Mouse (Mus musculus): ENCODE data around the gene Rhof. TPM values are rescaled to one million over a fixed set of nuclear protein-coding genes. Genes with fewer than 3 reads are reported as not detected.
A peak's percentile ranks its signal among the peaks of the same experiment; 100 is the strongest.
"Not testable (repeated sequence)": the region's sequence is repeated elsewhere in the genome, so short reads cannot be mapped to it uniquely, and the experiment has no call there.

Rhof gene
- polyA plus RNA-seq, 1 experiment from 2014 or later, result 4.2 TPM

DNA sequence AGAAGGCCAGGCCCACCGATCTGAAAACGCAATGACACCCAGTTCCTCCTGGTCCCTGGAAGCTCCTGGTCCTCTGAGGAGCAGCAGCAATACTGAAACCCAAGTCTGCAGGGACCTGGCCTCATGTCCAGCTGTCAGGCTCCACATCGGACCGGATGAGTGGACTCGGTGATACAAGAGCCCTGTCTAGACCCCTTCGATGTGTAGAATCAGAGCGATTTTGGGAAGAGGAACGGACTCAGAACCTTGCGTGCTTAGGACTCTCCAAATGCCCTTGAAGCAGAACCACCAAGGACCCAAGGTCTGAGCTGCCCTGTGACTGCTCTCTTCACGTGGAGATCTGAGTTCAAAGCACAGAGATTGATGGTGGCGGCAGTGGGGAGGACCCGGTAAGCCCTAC lies 64.4 kb downstream of the Rhof start, which contains the start of gene Tmem120b:
Gene Tmem120b (plus strand): TSS at position 301 of the 400 bp plus-strand sequence.
- no peaks in the 10 kb centered on the region for H3K27me3 ChIP-seq
- no peak for ATAC-seq (ENCODE audit: low read depth)
- no peaks in the 10 kb centered on the region for H3K36me3 ChIP-seq
- H3K4me2 ChIP-seq, result no peak within 1 kb of the TSS
- H3K4me1 ChIP-seq (replicated peaks), result no peaks in the 10 kb centered on the region
- H3K9me3 ChIP-seq, result no peaks in the 10 kb centered on the region
- H3K9ac ChIP-seq, result no peak within 1 kb of the TSS
- H3K27ac ChIP-seq (replicated peaks), result no peak within 1 kb of the TSS
- H3K4me3 ChIP-seq, result no peak within 1 kb of the TSS
- 87% methylated on average over 12 of the region's 12 CpGs for WGBS

DNA sequence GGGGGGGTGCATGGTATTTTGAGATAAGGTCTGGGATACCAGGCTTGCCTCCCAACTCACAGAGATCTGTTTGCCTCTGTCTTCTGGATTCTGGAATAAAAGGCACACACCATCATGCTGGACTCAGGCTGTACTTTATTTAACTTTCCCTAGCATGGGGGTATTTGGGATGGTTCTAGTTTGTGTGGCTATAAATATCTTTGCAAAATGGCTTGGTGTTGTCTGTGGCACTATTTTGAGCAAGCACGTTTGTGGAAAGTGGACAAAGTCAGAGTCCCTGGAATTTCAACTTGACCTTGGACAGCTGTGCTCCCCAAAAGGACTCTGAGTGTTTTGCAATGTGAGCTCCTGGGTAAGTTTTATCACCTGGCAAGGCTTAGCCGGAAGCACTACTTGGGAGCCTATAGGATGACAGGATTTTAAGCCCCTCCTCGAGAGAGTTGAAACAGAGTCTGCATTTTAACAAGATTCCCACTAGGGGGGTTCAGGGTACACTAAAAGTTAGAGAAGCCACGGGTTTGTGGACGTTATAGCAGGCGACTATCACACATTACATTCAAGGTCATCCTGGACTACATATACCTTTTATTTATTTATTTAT lies 65.0 kb downstream of the Rhof start:
- 0 out of 2 replicates have a peak, but pooled peaks have one; percentile 15 for ATAC-seq (ENCODE audit: low read depth)
- H3K36me3 ChIP-seq, result no peaks in the 10 kb centered on the region
- no peak overlapping the region for H3K9ac ChIP-seq
- H3K4me3 ChIP-seq, result no peak overlapping the region
- no peaks in the 10 kb centered on the region for H3K9me3 ChIP-seq
- no peaks in the 10 kb centered on the region for H3K4me1 ChIP-seq (replicated peaks)
- H3K27ac ChIP-seq (replicated peaks), result no peak overlapping the region
- no peak overlapping the region for H3K4me2 ChIP-seq
- H3K27me3 ChIP-seq, result no peaks in the 10 kb centered on the region
- 25% methylated on average over 6 of the region's 6 CpGs for WGBS

DNA sequence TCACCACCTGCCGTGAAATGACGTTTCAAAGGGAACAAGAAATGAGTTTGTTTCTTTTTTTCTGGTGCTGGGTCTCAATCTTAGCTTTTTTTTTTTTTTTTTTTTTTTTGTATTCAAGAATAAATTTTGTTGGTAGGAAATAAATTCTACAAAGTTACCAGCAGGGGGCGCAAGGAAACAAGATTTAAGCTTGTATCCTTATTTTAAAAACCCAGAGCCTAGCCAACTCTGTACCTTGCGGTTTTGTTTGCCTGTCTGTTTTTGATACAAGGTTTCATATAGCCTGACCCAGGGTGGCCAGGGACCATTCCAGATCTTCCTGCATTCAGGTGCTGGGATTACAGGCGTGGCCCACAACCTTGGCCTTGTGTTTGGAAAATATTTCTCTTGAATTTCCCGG lies 68.3 kb downstream of the Rhof start:
- Histone ChIP-seq H3K4me1 (replicated peaks) (no peaks in the 10 kb centered on the region), H3K36me3 (no peaks in the 10 kb centered on the region), H3K4me3 (no peak overlapping the region), H3K27me3 (no peaks in the 10 kb centered on the region), H3K27ac (replicated peaks) (no peak overlapping the region), H3K4me2 (no peak overlapping the region), H3K9me3 (no peaks in the 10 kb centered on the region), H3K9ac (no peak overlapping the region)
- WGBS, result 30% methylated on average over 6 of the region's 6 CpGs
- no peak; the same call in 1 of the 2 replicates for ATAC-seq (ENCODE audit: low read depth)

DNA sequence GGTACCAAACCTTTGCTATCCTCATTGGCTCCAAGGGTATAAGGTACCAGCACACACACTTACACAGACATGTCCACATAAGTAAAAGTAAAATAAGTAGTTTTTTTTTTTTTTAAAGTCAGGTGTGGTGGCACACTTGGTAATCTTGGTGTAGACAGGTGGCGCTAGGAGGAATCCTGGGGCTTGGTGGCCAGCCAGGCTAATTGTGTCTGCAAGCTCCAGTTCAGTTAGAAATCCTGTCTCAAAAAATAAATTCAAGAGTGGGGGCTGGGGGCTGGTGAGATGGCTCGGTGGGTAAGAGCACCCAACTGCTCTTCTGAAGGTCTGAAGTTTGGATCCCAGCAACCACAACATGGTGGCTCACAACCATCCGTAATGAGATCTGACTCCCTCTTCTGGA lies 69.4 kb downstream of the Rhof start:
- no peak for ATAC-seq (ENCODE audit: low read depth)
- no peak overlapping the region for H3K4me3 ChIP-seq
- H3K27me3 ChIP-seq, result no peaks in the 10 kb centered on the region
- H3K4me2 ChIP-seq, result no peak overlapping the region
- no peaks in the 10 kb centered on the region for H3K9me3 ChIP-seq
- H3K27ac ChIP-seq (replicated peaks), result no peak overlapping the region
- no peaks in the 10 kb centered on the region for H3K36me3 ChIP-seq
- no peak overlapping the region for H3K9ac ChIP-seq
- H3K4me1 ChIP-seq (replicated peaks), result peaks cover 7% of the 10 kb centered on the region; the same call in 1 of the 2 replicates
- 93% methylated on average over 3 of the region's 3 CpGs for WGBS

DNA sequence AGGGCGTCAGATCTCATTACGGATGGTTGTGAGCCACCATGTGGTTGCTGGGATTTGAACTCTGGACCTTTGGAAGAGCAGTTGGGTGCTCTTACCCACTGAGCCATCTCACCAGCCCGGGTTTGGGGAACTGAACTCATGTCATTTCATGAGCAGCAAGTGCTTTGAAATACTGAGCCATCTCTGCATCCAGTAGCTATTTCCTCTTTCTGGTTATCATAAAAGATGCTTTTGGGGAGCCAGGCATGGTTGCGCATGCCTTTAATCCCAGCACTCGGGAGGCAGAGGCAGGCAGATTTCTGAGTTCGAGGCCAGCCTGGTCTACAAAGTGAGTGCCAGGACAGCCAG lies 71.1 kb downstream of the Rhof start:
- H3K9me3 ChIP-seq; H3K27ac ChIP-seq (replicated peaks); H3K27me3 ChIP-seq; H3K9ac ChIP-seq; H3K36me3 ChIP-seq; ATAC-seq (ENCODE audit: low read depth); H3K4me3 ChIP-seq; H3K4me2 ChIP-seq; H3K4me1 ChIP-seq (replicated peaks): not testable (repeated sequence)
- 84% methylated on average over 6 of the region's 6 CpGs for WGBS

DNA sequence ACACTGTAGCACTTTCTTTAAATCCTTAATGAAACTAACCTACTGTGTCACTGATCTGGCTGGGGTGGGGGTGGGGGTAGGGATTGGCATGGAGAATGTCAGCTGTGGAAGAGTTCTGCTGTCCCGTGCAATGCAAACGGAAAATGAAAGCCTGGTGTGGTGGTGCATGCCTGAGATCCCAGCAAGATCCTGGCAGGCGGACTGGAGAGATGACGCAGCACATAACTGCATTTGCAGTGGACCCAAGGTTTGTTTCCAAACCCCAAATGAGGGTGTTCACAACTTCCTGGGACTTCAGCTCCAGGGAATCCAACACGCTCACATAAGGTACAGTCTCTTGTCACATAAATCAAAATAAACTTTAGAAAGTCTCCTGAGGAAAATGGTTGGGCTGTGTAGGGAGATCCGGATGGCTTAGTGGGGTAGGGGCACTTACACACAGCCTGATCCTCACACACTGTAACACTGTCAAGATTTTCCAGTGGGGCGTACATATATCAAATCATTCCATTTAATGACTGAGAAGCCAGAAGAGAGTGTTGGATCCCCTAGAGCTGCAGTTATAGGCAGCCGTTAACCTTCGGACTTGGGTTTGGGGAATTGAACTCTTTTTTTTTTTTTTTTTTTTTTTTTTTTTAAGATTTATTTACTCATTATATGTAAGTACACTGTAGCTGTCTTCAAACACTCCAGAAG lies 71.6 kb downstream of the Rhof start:
- Histone ChIP-seq H3K27ac (replicated peaks) (no peak overlapping the region), H3K4me3 (no peak overlapping the region), H3K27me3 (no peaks in the 10 kb centered on the region), H3K4me1 (replicated peaks) (peaks cover 7% of the 10 kb centered on the region; the same call in 1 of the 2 replicates), H3K36me3 (no peaks in the 10 kb centered on the region), H3K9ac (no peak overlapping the region), H3K4me2 (no peak overlapping the region), H3K9me3 (no peaks in the 10 kb centered on the region)
- no peak for ATAC-seq (ENCODE audit: low read depth)
- 86% methylated on average over 9 of the region's 9 CpGs for WGBS

DNA sequence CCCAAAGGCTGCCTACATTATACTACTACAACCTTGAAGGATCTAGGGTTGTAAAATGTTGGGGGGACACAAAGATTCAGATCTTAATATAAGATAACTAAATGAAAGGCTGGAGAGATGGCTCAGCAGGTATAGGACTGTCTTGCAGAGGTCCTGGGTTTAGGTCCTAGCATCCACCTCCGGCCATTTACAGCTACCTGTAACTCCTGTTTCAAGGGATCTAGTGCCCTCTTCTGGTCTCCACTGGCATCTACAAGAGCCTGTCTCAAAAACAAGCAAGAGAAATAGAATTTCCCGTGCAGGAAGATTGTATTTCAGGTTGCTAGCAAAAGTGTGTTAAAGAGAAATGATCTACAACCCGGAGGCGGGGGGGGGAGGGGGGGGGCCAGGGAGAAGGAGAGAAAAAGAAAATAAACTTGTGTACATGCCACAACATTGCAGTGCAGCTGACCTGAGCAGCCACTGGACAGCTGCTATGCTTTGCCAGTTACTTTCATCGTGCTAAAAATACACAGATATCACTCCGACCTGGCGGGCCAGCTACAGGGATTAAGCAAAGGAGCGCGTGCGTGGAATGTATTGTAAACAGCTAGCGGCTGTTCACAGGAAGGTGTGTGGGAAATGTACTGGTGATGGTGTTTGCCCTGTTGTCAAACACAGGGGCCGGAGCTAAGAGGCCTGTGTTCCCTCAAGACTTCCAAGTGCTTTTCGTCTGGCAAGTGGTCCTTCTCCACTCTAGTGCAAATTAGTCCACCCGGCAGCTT lies 72.6 kb downstream of the Rhof start:
- ATAC-seq (ENCODE audit: low read depth), result no peak
- 51% methylated on average over 14 of the region's 14 CpGs for WGBS

DNA sequence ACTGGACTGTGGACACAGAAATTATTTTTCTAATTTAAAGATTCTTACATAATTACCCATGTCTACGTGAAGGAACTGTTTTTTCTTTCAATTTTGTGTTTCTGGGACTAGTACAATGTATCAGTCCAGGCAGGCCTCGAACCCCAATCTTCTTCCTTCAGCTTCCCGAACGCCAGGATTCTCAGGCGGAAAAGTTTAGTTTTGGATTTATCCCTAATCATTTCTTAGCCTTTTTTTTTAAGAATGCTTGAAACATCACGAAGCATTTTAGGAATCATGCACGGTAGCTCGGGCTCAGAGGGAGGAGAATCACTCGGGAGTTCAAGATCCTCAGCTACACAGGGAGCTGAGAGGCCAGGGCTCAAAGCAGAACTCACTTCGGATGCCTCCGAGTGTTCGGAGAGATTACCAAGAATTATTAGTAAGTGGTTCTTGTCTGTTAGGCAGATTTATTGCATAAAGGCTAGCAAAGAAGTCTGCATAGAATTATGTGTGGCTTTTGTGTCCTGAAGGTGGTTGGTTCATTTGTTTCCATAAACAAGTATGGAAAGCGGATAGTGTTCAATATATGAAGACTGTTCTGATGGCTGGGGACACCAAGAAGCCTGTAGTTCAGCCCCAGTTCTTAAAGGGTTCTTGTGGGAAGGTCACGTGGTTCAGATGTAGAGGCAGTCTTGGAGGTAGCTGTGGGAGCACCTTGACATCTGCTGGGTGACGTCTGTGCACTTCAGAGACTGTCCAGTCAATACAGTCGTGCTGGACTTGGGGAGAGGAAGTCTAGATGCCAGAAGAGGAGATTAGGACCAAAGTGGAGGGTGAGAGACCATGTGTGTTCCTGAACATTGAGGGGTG lies 74.0 kb downstream of the Rhof start:
- Histone ChIP-seq H3K9me3 (no peaks in the 10 kb centered on the region), H3K9ac (peak overlapping the region; percentile 62), H3K27me3 (no peaks in the 10 kb centered on the region), H3K27ac (replicated peaks) (peak overlapping the region; percentile 62), H3K4me1 (replicated peaks) (peaks cover 7% of the 10 kb centered on the region; the same call in 1 of the 2 replicates), H3K36me3 (no peaks in the 10 kb centered on the region), H3K4me3 (peak overlapping the region; percentile 38), H3K4me2 (peak overlapping the region; percentile 52)
- 46% methylated on average over 16 of the region's 16 CpGs for WGBS
- no peak for ATAC-seq (ENCODE audit: low read depth)

More for the DNA sequence above, 72.6 kb downstream of the Rhof start:
- H3K4me3 ChIP-seq, result no peak overlapping the region
- peaks cover 7% of the 10 kb centered on the region; the same call in 1 of the 2 replicates for H3K4me1 ChIP-seq (replicated peaks)
- H3K27ac ChIP-seq (replicated peaks), result no peak overlapping the region
- H3K27me3 ChIP-seq, result no peaks in the 10 kb centered on the region
- H3K9ac ChIP-seq, result no peak overlapping the region
- H3K36me3 ChIP-seq, result no peaks in the 10 kb centered on the region
- H3K4me2 ChIP-seq, result no peak overlapping the region
- no peaks in the 10 kb centered on the region for H3K9me3 ChIP-seq

DNA sequence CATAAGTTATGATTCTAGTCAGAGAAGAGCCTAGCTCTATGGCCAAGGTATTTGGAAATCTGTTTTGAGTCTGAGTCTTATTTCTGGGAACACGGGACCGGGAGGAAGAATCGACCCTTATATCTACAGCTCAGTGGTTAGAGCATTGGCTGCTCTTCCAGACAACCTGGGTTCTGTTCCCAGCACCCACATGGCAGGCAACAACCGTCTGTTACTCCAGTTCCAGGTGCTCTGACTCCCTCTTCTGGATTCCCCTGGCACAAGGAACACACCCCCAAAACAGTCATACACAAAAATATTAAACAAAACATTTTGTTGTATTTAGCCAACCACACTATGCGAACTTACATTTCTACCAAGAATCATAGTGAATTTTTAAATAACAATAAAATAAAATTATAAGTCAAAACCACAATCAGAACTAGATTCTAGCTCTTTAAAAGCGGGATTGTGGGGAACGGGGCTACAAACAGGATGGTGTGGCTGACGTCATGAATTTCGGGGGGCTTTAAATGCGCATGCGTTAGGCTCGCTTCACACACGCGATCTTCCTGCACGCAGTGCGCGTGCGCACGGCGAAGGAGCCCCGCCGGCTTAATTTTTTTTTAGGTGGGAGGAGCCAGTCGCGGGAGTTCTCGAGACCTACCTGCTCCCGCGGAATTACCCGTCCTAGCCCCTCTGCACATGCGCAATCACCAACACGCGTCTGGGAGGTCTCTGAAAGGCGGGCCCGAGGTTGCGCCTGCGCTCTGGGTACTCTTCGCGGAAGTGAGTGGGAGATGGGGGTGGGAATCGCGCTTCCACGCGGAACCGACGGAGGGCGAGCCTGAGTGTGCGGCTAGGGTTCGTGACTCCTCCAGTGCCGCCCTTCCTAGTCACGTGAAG lies 74.9 kb downstream of the Rhof start:
- Histone ChIP-seq H3K4me3 (peak overlapping the region; percentile 38), H3K27me3 (no peaks in the 10 kb centered on the region), H3K9ac (peak overlapping the region; percentile 62), H3K36me3 (no peaks in the 10 kb centered on the region), H3K4me2 (peak overlapping the region; percentile 52), H3K27ac (replicated peaks) (peak overlapping the region; percentile 62), H3K9me3 (no peaks in the 10 kb centered on the region), H3K4me1 (replicated peaks) (peaks cover 7% of the 10 kb centered on the region; the same call in 1 of the 2 replicates)
- 8% methylated on average over 48 of the region's 48 CpGs for WGBS
- peak; percentile 93 for ATAC-seq (ENCODE audit: low read depth)

Data from neural tube, embryonic 13.5 days (tissue).